Mouse (Mus musculus) forebrain, embryonic 16.5 days (tissue): ENCODE results near the gene Gpr3. TPM values are rescaled to one million over a fixed set of nuclear protein-coding genes. Genes with fewer than 3 reads are reported as not detected.

Experiments used
- ATAC-seq: fragments of 200-750 bp; cut with Nextera tagmentation; 2 replicates; pipeline ENCODE4 v1.8.0; 2017; ENCODE audit warnings: mild to moderate bottlenecking, moderate library complexity
- H3K27ac ChIP-seq: fragments of 300-500 bp; sonication (generic); 2 replicates; pipeline ENCODE4 v1.5.1; 2014; ENCODE audit warnings: low read length, control low read depth
- H3K27me3 ChIP-seq: fragments of 300-500 bp; sonication (generic); replicated peaks from 2 replicates; pipeline ENCODE4 v1.6.1; 2014; ENCODE audit warnings: low read length; ENCODE audit not compliant: control insufficient read depth, insufficient read depth
- H3K36me3 ChIP-seq: fragments of 300-500 bp; sonication (generic); 2 replicates; pipeline ENCODE4 v1.6.1; 2014; ENCODE audit not compliant: control insufficient read depth, insufficient read depth
- H3K4me1 ChIP-seq: fragments of 300-500 bp; sonication (generic); replicated peaks from 2 replicates; pipeline ENCODE4 v1.6.1; 2014; ENCODE audit warnings: low read length; ENCODE audit not compliant: control insufficient read depth, insufficient read depth
- H3K4me2 ChIP-seq: fragments of 300-500 bp; sonication (generic); 2 replicates; pipeline ENCODE4 v1.6.1; 2014; ENCODE audit warnings: mild to moderate bottlenecking, low read length, control low read depth
- H3K4me3 ChIP-seq: fragments of 300-500 bp; sonication (generic); replicated peaks from 2 replicates; pipeline ENCODE4 v1.5.1; 2014; ENCODE audit warnings: mild to moderate bottlenecking, low read length, control low read depth
- H3K9ac ChIP-seq: fragments of 300-500 bp; sonication (generic); replicated peaks from 2 replicates; pipeline ENCODE4 v1.6.1; 2014; ENCODE audit warnings: low read depth, low read length, control low read depth
- H3K9me3 ChIP-seq: fragments of 300-500 bp; sonication (generic); 2 replicates; pipeline ENCODE4 v1.6.1; 2016; ENCODE audit warnings: low read length; ENCODE audit not compliant: control insufficient read depth
- WGBS: fragments of 180-500 bp; shearing (Covaris S2); extraction: QIAGEN DNeasy Blood & Tissue Kit; methylation state at CpG from one replicate; pipeline ENCODE4 v1.1.7; 2014; 5-methylcytosine and 5-hydroxymethylcytosine counted together
- polyA plus RNA-seq: library from polyadenylated mRNA; unstranded; fragments of >200 nt; fragmentation: Nextera tagmentation; extraction: Ambion mirVana; gene quantifications from 2 replicates; pipeline ENCODE4 v1.2.1, GENCODE M21; 2015

The Gpr3 gene
- polyA plus RNA-seq, result 0.57 and 1.4 TPM in 2 replicates

DNA sequence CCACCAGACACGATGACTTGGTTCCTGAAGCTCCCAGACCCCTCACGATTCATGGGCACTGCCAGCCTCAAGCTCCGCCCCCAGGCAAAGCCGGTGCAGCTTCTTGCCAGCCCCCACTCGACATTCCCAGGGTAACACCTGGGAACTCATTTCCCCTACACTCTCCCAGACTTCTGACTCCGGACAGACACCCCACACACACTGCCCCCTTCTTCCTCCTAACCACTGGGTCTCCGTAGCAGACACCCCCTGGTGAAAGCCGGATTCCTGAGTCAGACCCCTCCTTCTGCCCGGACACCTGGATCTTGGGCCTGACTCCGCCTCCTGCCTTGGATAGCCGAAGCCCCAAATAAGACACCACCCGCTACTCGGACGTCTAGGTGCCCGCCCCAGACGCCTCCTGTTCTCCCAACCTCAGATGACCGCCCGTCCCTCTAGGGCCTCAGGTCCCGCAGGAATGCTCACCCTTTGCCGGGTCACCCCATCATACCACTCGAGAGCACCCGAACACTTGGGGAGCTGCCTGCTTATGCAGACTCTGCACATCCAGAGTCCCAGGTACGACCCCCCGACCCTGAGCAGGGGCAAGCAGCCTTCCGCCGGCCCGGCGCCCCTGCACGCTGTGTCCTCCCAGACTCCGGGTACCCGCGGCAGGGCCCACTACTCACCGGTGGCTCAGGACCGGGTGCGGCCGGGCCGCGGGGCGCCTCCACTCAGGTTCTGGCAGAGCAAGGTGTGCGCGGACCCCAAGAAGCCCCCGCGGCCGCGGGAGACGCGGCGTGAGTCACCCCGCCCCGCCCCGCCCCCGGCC lies at the start of gene Gpr3, which contains the start of gene Cd164l2:
Gene Gpr3, minus strand, starts transcription at position 786 of the 811 bp plus-strand sequence.
Gene Cd164l2, plus strand, starts transcription at position 381 of the 811 bp plus-strand sequence.
- Histone ChIP-seq H3K36me3 (no peaks in the 10 kb centered on the region), H3K4me2 (peak within 1 kb of the TSS; percentile 87), H3K27me3 (peaks cover 6% of the 10 kb centered on the region; the same call in 1 of the 2 replicates), H3K27ac (no peak within 1 kb of the TSS), H3K4me1 (peaks cover 14% of the 10 kb centered on the region), H3K4me3 (peak within 1 kb of the TSS; percentile 64), H3K9ac (peak within 1 kb of the TSS; percentile 64), H3K9me3 (no peaks in the 10 kb centered on the region)
- 2% methylated on average over 45 of the region's 52 CpGs for WGBS
- ATAC-seq, result peak; percentile 59

- Histone ChIP-seq H3K9ac (no peak overlapping the region), H3K4me1 (no peaks in the 10 kb centered on the region), H3K9me3 (no peaks in the 10 kb centered on the region), H3K4me3 (no peak overlapping the region), H3K36me3 (peaks cover 24% of the 10 kb centered on the region), H3K4me2 (no peak overlapping the region), H3K27ac (no peak overlapping the region), H3K27me3 (no peaks in the 10 kb centered on the region)
- no peak for ATAC-seq
- WGBS, result 50% methylated on average over 10 of the region's 10 CpGs
Measured at GRCm38 (mm10) chr4:133261641-133262374, 49.5 kb upstream of the Gpr3 start.

- H3K4me2 ChIP-seq, result no peak overlapping the region
- no peak overlapping the region for H3K4me3 ChIP-seq
- no peak for ATAC-seq
- no peak overlapping the region for H3K27ac ChIP-seq
- no peaks in the 10 kb centered on the region for H3K9me3 ChIP-seq
- no peak overlapping the region for H3K9ac ChIP-seq
- no peaks in the 10 kb centered on the region for H3K4me1 ChIP-seq
- H3K36me3 ChIP-seq, result no peaks in the 10 kb centered on the region
- peaks cover 2% of the 10 kb centered on the region; the same call in 1 of the 2 replicates for H3K27me3 ChIP-seq
- 83% methylated on average over 12 of the region's 12 CpGs for WGBS
Measured at GRCm38 (mm10) chr4:133257798-133258408, 45.6 kb upstream of the Gpr3 start.

GRCm38 (mm10) chr4:133257230-133257629 lies 44.9 kb upstream of the Gpr3 start:
- Histone ChIP-seq H3K4me1 (no peaks in the 10 kb centered on the region), H3K27me3 (peaks cover 7% of the 10 kb centered on the region), H3K9me3 (no peaks in the 10 kb centered on the region), H3K36me3 (no peaks in the 10 kb centered on the region), H3K9ac (no peak overlapping the region), H3K27ac (no peak overlapping the region), H3K4me2 (no peak overlapping the region), H3K4me3 (no peak overlapping the region)
- no peak for ATAC-seq
- WGBS, result 31% methylated on average over 10 of the region's 12 CpGs

DNA sequence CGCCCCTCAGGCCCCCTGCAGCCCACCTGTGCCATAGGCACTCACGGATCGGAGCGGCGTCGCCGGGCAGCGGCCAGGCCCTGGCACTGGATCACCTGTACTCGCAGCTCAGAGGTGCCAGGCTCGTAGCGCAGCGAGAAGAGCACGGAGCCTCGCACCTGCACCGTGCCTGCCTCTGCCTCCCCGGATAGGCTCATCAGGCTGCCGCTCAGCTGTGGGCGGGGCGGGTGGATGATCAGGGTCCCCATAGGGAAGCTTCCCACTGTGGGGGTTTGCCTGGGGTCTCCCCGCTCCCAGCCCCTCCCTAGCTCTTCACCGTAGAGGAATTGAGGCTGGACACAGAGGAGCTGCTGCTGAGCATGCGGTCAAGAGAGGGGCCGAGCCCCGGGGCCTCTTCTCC lies 44.5 kb upstream of the Gpr3 start:
- Histone ChIP-seq H3K36me3 (no peaks in the 10 kb centered on the region), H3K9me3 (no peaks in the 10 kb centered on the region), H3K27ac (no peak overlapping the region), H3K4me3 (no peak overlapping the region), H3K9ac (no peak overlapping the region), H3K4me2 (no peak overlapping the region), H3K4me1 (no peaks in the 10 kb centered on the region), H3K27me3 (peaks cover 11% of the 10 kb centered on the region)
- 19% methylated on average over 24 of the region's 24 CpGs for whole genome bisulfite sequencing
- no peak for ATAC-seq

DNA sequence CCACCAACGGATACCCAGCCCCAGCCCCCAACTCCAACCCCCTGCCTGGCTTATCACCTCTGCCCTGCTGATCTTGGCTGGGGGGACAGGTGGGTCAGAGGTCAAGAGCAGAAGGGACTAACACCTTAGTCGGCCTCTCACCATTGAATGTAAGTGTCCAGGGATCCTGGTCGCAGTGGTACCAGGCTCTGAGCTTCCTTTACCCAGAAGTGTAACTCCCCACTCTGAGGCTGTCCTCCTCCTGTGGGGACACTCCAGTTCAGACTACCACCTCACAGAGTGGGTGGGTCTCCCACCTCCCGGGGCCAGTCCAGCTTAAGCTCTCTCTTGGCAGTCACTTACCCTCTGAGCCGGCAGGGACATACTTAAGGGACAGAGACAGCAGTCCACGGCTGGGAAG lies 43.1 kb upstream of the Gpr3 start:
- no peak for ATAC-seq
- no peak overlapping the region for H3K9ac ChIP-seq
- H3K9me3 ChIP-seq, result no peaks in the 10 kb centered on the region
- peaks cover 11% of the 10 kb centered on the region for H3K4me1 ChIP-seq
- 57% methylated on average over 6 of the region's 6 CpGs for WGBS
- no peak overlapping the region for H3K4me2 ChIP-seq
- H3K27ac ChIP-seq, result no peak overlapping the region
- H3K4me3 ChIP-seq, result no peak overlapping the region
- H3K27me3 ChIP-seq, result peaks cover 25% of the 10 kb centered on the region
- no peaks in the 10 kb centered on the region for H3K36me3 ChIP-seq

DNA sequence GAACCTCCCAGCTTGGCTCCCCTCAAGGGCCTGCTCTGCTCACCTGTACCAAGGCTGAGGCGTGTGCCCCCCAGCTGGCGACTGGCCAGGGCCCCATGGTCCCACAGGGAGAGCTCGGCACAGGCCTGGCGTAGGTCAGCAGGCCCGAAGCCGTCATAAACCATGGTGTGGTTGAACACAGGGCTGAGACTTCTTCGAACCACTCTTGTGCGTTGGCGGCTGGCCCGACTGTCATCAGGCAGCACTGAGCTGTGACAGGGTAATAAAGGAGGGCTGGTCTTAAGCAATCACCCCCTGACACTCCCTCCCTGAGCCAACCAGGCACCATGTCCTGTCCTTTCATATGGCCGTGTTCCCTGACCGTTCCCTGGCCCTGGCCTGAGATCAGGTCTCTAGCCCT lies 41.1 kb upstream of the Gpr3 start:
- Histone ChIP-seq H3K27ac (no peak overlapping the region), H3K9ac (no peak overlapping the region), H3K4me2 (no peak overlapping the region), H3K27me3 (peaks cover 31% of the 10 kb centered on the region), H3K4me3 (no peak overlapping the region), H3K4me1 (peaks cover 12% of the 10 kb centered on the region), H3K36me3 (no peaks in the 10 kb centered on the region), H3K9me3 (no peaks in the 10 kb centered on the region)
- WGBS, result 82% methylated on average over 12 of the region's 12 CpGs
- ATAC-seq, result no peak

- 38% methylated on average over 4 of the region's 4 CpGs for WGBS
- Histone ChIP-seq H3K27ac (no peak overlapping the region), H3K4me1 (peaks cover 12% of the 10 kb centered on the region), H3K9me3 (no peaks in the 10 kb centered on the region), H3K27me3 (peaks cover 37% of the 10 kb centered on the region), H3K36me3 (no peaks in the 10 kb centered on the region), H3K4me2 (no peak overlapping the region), H3K4me3 (no peak overlapping the region), H3K9ac (no peak overlapping the region)
- ATAC-seq, result no peak
Measured at GRCm38 (mm10) chr4:133252089-133252488, 39.8 kb upstream of the Gpr3 start.

DNA sequence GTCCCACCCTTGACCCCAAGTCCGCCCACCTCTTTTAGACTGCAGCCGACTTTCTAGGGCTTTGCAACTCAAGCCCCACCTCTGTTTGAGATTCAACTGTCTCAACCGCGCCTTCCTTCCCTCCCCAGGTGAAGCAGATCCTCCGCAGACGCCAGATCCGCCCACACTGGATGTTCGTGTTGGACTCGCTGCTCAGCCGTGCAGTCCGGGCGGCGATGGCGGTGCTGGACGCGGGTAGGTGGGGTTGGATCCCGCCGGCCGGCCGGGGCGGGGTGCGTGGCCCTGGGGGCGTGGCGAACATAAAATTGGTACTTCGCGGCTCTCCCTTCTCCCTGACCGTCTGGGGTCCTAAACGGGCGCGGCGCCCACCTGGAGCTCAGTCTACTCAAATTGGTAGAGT lies 38.9 kb upstream of the Gpr3 start:
- WGBS, result 1% methylated on average over 31 of the region's 31 CpGs
- H3K36me3 ChIP-seq, result no peaks in the 10 kb centered on the region
- peak overlapping the region; percentile 51 for H3K9ac ChIP-seq
- H3K4me3 ChIP-seq, result peak overlapping the region; percentile 38
- ATAC-seq, result no peak
- no peaks in the 10 kb centered on the region for H3K9me3 ChIP-seq
- H3K4me2 ChIP-seq, result peak overlapping the region; percentile 64
- H3K27me3 ChIP-seq, result peaks cover 39% of the 10 kb centered on the region
- H3K27ac ChIP-seq, result no peak overlapping the region
- H3K4me1 ChIP-seq, result peaks cover 12% of the 10 kb centered on the region
